Mouse (Mus musculus) spleen, adult 12 weeks (tissue): ENCODE data around the gene Col3a1.

Source experiments
- DNase-seq: peaks from one replicate; pipeline ENCODE4 v3.0.0; 2022; ENCODE audit warnings: low spot score

The Col3a1 gene

DNA sequence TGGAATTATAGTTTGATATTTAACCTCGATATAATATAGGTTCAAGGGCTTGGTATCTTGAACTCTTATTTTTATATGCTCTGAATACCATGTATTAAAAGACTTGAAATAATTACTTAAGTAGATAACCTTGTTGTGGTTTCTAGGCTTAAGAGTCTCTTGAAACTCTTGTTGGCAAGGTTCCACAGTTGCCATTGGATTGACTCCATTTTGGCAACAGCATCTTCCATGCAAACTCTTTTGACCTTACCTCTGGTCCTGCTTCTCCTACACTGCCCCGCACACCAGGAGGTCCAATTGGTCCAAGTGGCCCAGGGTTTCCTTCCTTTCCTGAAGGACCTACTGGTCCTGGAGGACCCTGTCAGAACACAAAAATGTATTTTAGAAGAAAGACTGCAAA lies 70.5 kb downstream of the Col3a1 start:
- no peak for DNase-seq
